ENCODE assay signal across 8 mouse cellular contexts in the genomic region with DNA sequence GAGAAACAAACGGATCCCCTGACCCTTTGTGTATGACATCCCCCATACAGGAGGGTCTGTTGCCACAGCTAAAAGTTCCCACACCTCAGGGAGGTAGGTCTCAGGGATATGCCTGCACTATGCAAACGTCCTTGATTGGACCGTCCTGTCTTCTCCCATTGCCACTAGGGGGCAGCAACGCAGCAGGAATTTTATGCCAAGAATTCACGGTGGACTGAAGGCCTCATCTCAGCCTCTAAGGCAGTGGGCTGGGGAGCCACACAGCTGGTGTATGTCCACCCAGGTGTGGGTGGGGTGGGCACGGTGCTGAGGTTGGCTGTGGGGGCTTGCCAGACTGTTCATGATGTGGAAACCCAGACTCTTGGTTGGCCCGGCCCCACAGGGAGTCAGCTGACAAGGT. TPM values are rescaled to one million over a fixed set of nuclear protein-coding genes. Genes with fewer than 3 reads are reported as not detected.
DNase-seq lines count a peak whose midpoint lies in the region; ATAC-seq and TF ChIP-seq lines count a peak whose summit lies in the region.

No protein-coding gene starts in this region.

- WGBS in forebrain, embryonic 13.5 days = 13% methylated on average over 7 of the region's 7 CpGs
- 10% methylated on average over 7 of the region's 7 CpGs for WGBS in heart, postnatal 0 days
- 13% methylated on average over 7 of the region's 7 CpGs for WGBS in liver, embryonic 13.5 days (ENCODE audit: insufficient replicate concordance)
- 15% methylated on average over 7 of the region's 7 CpGs for WGBS in neural tube, embryonic 11.5 days
- 11% methylated on average over 7 of the region's 7 CpGs for WGBS in stomach, embryonic 15.5 days

- peak; percentile 69 for ATAC-seq in forebrain, embryonic 13.5 days
- peak; percentile 78 for ATAC-seq in heart, postnatal 0 days (ENCODE audit: insufficient read depth, low read depth)
- ATAC-seq in liver, embryonic 13.5 days (ENCODE audit: low read depth) = peak; percentile 60
- ATAC-seq in neural tube, embryonic 11.5 days (ENCODE audit: insufficient read depth, low FRiP score, low TSS enrichment) = peak; percentile 63; the same call in 1 of the 2 replicates
- peak; percentile 36 for ATAC-seq in stomach, embryonic 15.5 days (ENCODE audit: insufficient read depth, low FRiP score, low read depth)

- H3K9ac ChIP-seq in forebrain, embryonic 13.5 days = no peak overlapping the region
- no peak overlapping the region for H3K9ac ChIP-seq in heart, postnatal 0 days (replicated peaks; ENCODE audit: low read depth, low read length)
- no peak overlapping the region for H3K9ac ChIP-seq in liver, embryonic 13.5 days
- H3K9ac ChIP-seq in neural tube, embryonic 11.5 days (ENCODE audit: low read length) = no peak overlapping the region
- no peak overlapping the region for H3K9ac ChIP-seq in stomach, embryonic 15.5 days

- H3K9me3 ChIP-seq in forebrain, embryonic 13.5 days (replicated peaks) = no peaks in the 10 kb centered on the region
- H3K9me3 ChIP-seq in heart, postnatal 0 days (replicated peaks; ENCODE audit: control insufficient read depth, low read length) = no peaks in the 10 kb centered on the region
- H3K9me3 ChIP-seq in liver, embryonic 13.5 days (replicated peaks) = no peaks in the 10 kb centered on the region
- H3K9me3 ChIP-seq in neural tube, embryonic 11.5 days (ENCODE audit: control insufficient read depth, low read length) = no peaks in the 10 kb centered on the region
- no peaks in the 10 kb centered on the region for H3K9me3 ChIP-seq in stomach, embryonic 15.5 days

- H3K4me1 ChIP-seq in forebrain, embryonic 13.5 days = peaks cover 28% of the 10 kb centered on the region
- 0 out of 2 replicates have a peak, but pooled peaks cover 3% of the 10 kb centered on the region for H3K4me1 ChIP-seq in heart, postnatal 0 days (ENCODE audit: control insufficient read depth, insufficient read depth)
- peaks cover 40% of the 10 kb centered on the region for H3K4me1 ChIP-seq in liver, embryonic 13.5 days (replicated peaks)
- 0 out of 2 replicates have a peak, but pooled peaks cover 3% of the 10 kb centered on the region for H3K4me1 ChIP-seq in neural tube, embryonic 11.5 days (ENCODE audit: control insufficient read depth, insufficient read depth, low read length)
- peaks cover 7% of the 10 kb centered on the region; the same call in 1 of the 2 replicates for H3K4me1 ChIP-seq in stomach, embryonic 15.5 days

- H3K36me3 ChIP-seq in forebrain, embryonic 13.5 days (ENCODE audit: poor library complexity, severe bottlenecking) = peaks cover 58% of the 10 kb centered on the region
- H3K36me3 ChIP-seq in heart, postnatal 0 days (replicated peaks; ENCODE audit: control insufficient read depth, insufficient read depth, low read length) = peaks cover 40% of the 10 kb centered on the region
- H3K36me3 ChIP-seq in liver, embryonic 13.5 days = peaks cover 73% of the 10 kb centered on the region
- H3K36me3 ChIP-seq in neural tube, embryonic 11.5 days (ENCODE audit: control insufficient read depth, insufficient read depth, low read length) = peaks cover 7% of the 10 kb centered on the region
- H3K36me3 ChIP-seq in stomach, embryonic 15.5 days = peaks cover 7% of the 10 kb centered on the region; the same call in 1 of the 2 replicates

- H3K4me3 ChIP-seq in forebrain, embryonic 13.5 days = no peak overlapping the region
- H3K4me3 ChIP-seq in heart, postnatal 0 days (ENCODE audit: low read depth, low read length) = no peak overlapping the region
- no peak overlapping the region for H3K4me3 ChIP-seq in liver, embryonic 13.5 days (replicated peaks)
- no peak overlapping the region for H3K4me3 ChIP-seq in neural tube, embryonic 11.5 days (ENCODE audit: low read depth, low read length)
- H3K4me3 ChIP-seq in stomach, embryonic 15.5 days (replicated peaks) = no peak overlapping the region

- TF ChIP-seq EP300 in heart, postnatal 0 days (IDR thresholded peaks at IDR 0.05; ENCODE audit: low read depth) = no peak

- H3K4me2 ChIP-seq in forebrain, embryonic 13.5 days = no peak overlapping the region
- no peak overlapping the region for H3K4me2 ChIP-seq in heart, postnatal 0 days (ENCODE audit: low read depth, low read length)
- H3K4me2 ChIP-seq in liver, embryonic 13.5 days = no peak overlapping the region
- no peak overlapping the region for H3K4me2 ChIP-seq in neural tube, embryonic 11.5 days (ENCODE audit: low read depth)
- H3K4me2 ChIP-seq in stomach, embryonic 15.5 days = no peak overlapping the region

- peak; percentile 97 for TF ChIP-seq CTCF in heart, postnatal 0 days (IDR thresholded peaks at IDR 0.05; ENCODE audit: low read depth)

- H3K27ac ChIP-seq in forebrain, embryonic 13.5 days = peak overlapping the region; percentile 48; the same call in 1 of the 2 replicates
- H3K27ac ChIP-seq in heart, postnatal 0 days (ENCODE audit: low read depth) = no peak overlapping the region
- 0 out of 2 replicates have a peak overlapping the region, but pooled peaks have one; percentile 14 for H3K27ac ChIP-seq in liver, embryonic 13.5 days
- no peak overlapping the region for H3K27ac ChIP-seq in neural tube, embryonic 11.5 days (ENCODE audit: low read depth, low read length)
- no peak overlapping the region for H3K27ac ChIP-seq in stomach, embryonic 15.5 days

- DNase-seq in CD8-positive naive resting alpha-beta T cell, adult 2 months (ENCODE audit: low read depth in 2 of 2, low spot score in 2 of 2) = peak; percentile 82 to 87
- peak; percentile 85 for DNase-seq in c-Kit-negative CD71-positive TER-119-positive erythroid progenitor cells, embryonic 14.5 days (ENCODE audit: low read depth, low spot score)
- DNase-seq in heart, postnatal 0 days (ENCODE audit: low spot score) = peak; percentile 87
- peak; percentile 86 to 96 for DNase-seq in kidney, postnatal 25 days
- peak; percentile 79 for DNase-seq in liver, embryonic 13.5 days
- DNase-seq in neural tube, embryonic 11.5 days (ENCODE audit: low spot score) = peak; percentile 89

- no peaks in the 10 kb centered on the region for H3K27me3 ChIP-seq in forebrain, embryonic 13.5 days
- no peaks in the 10 kb centered on the region for H3K27me3 ChIP-seq in heart, postnatal 0 days (ENCODE audit: control insufficient read depth, insufficient read depth, low read length)
- no peaks in the 10 kb centered on the region for H3K27me3 ChIP-seq in liver, embryonic 13.5 days
- no peaks in the 10 kb centered on the region for H3K27me3 ChIP-seq in neural tube, embryonic 11.5 days (ENCODE audit: control insufficient read depth, insufficient read depth, low read length)
- H3K27me3 ChIP-seq in stomach, embryonic 15.5 days (replicated peaks) = no peaks in the 10 kb centered on the region

RNA-seq across cellular contexts. Expression of a gene that starts 27.4 kb away (rescaled TPM):
- polyA plus RNA-seq in forebrain, embryonic 13.5 days (2015; fragmentation: Nextera tagmentation; extraction: Ambion mirVana) = 16.2 and 16.8 TPM in 2 replicates
- 16.3 and 29.2 TPM in 2 replicates for total RNA-seq in heart, postnatal 0 days (2014; rRNA removed; ENCODE audit: low replicate concordance)
- 9.3 and 11.9 TPM in 2 replicates for polyA plus RNA-seq in heart, postnatal 0 days (2015; fragmentation: Nextera tagmentation; extraction: Ambion mirVana)
- 11.3 and 12.9 TPM in 2 replicates for polyA plus RNA-seq in liver, embryonic 13.5 days (2015; fragmentation: Nextera tagmentation; extraction: Ambion mirVana)
- polyA plus RNA-seq in neural tube, embryonic 11.5 days (2014; fragmentation: Nextera tagmentation; extraction: Ambion mirVana) = 4.4 and 5.3 TPM in 2 replicates
- polyA plus RNA-seq in stomach, embryonic 15.5 days (2015; fragmentation: Nextera tagmentation; extraction: Ambion mirVana) = 24.0 and 27.0 TPM in 2 replicates

RNA-seq across cellular contexts. Expression of a gene that starts 31.2 kb away (rescaled TPM):
- 86.5 and 92.2 TPM in 2 replicates for polyA plus RNA-seq in forebrain, embryonic 13.5 days (2015; fragmentation: Nextera tagmentation; extraction: Ambion mirVana)
- 51.4 and 59.6 TPM in 2 replicates for total RNA-seq in heart, postnatal 0 days (2014; rRNA removed; ENCODE audit: low replicate concordance)
- 44.5 and 55.7 TPM in 2 replicates for polyA plus RNA-seq in heart, postnatal 0 days (2015; fragmentation: Nextera tagmentation; extraction: Ambion mirVana)
- 16.1 and 18.0 TPM in 2 replicates for polyA plus RNA-seq in liver, embryonic 13.5 days (2015; fragmentation: Nextera tagmentation; extraction: Ambion mirVana)
- polyA plus RNA-seq in neural tube, embryonic 11.5 days (2014; fragmentation: Nextera tagmentation; extraction: Ambion mirVana) = 50.3 and 52.3 TPM in 2 replicates
- polyA plus RNA-seq in stomach, embryonic 15.5 days (2015; fragmentation: Nextera tagmentation; extraction: Ambion mirVana) = 36.2 and 37.1 TPM in 2 replicates

Comparison
In these comparisons a context has a peak if more than half of its experiments do, and no peak if none do; other contexts are left out.
1. H3K27ac ChIP-seq: peak in forebrain, embryonic 13.5 days (single experiment) and liver, embryonic 13.5 days (single experiment); none in heart, postnatal 0 days (single experiment), neural tube, embryonic 11.5 days (single experiment) and stomach, embryonic 15.5 days (single experiment).
2. Peak in every context shown above with its lines, with median percentiles within 50 percentile points of each other: DNase-seq and ATAC-seq.